Mouse (Mus musculus): ENCODE measurements around the gene Med31.

DNA sequence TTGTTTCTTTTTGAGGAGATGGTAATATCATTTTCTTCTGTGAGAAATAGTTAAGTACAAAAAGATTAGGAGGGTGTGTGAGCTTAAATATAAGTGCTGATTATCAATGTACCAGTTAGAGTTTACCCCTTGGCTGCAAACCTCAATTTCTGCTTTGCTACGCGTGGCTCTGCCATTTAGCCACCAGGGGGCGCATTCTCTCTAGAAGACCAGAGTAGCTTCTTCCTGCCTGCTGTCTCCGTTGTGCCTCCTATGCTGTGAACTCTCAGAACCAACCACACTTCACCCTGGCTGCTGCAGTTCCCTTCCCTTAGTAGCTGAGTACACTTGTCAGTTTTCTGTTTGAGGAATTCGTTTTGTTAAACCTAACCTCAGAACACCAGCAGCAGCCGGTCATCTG is 5.9 kb upstream of the Med31 start:
- TF ChIP-seq POLR2A (IDR thresholded peaks at IDR 0.05; ENCODE audit: extremely low read depth, insufficient read depth, low read length), result no peak
- TF ChIP-seq CTCF (IDR thresholded peaks at IDR 0.05; ENCODE audit: low read depth, low read length), result peak; percentile 90
